Mouse (Mus musculus): ENCODE results near the gene Defb42. TPM values are rescaled to one million over a fixed set of nuclear protein-coding genes. Genes with fewer than 3 reads are reported as not detected.

Defb42 gene
- total and polyA plus RNA-seq, 2 experiments from 2014 or later = 1.1 TPM; not detected in 1

DNA sequence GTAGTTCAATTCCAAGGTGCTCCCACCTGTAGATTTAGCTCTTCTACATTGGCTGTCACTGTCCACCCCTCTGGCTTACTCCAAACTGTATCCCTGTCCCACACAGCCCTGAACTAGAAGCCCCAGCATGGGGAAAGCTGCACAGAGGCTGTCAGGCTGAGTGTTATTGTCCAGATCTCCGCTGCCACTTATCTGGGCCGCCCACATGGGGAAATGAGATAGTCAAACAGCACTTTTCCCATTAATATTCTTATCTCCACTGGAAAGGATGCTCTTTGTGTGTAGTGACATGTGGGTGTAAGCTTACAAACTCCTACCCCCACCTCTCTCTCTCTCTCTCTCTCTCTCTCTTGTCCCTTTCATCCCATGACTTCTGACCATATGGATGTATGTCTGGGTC is 15.4 kb downstream of the Defb42 start:
- H3K9me3 ChIP-seq (replicated peaks; ENCODE audit: control insufficient read depth, low read length) = no peaks in the 10 kb centered on the region
- H3K4me3 ChIP-seq (ENCODE audit: low read depth, low read length) = no peak overlapping the region
- no peaks in the 10 kb centered on the region for H3K36me3 ChIP-seq (replicated peaks; ENCODE audit: control insufficient read depth, insufficient read depth, low read length)
- no peak overlapping the region for H3K4me2 ChIP-seq (ENCODE audit: low read depth, low read length)
- no peak for ATAC-seq (ENCODE audit: insufficient read depth, low read depth)
- H3K27me3 ChIP-seq (ENCODE audit: control insufficient read depth, insufficient read depth, low read length) = no peaks in the 10 kb centered on the region
- DNase-seq (ENCODE audit: low spot score) = peak; percentile 54
- peaks cover 12% of the 10 kb centered on the region for H3K4me1 ChIP-seq (ENCODE audit: control insufficient read depth, insufficient read depth)
- TF ChIP-seq EP300 (IDR thresholded peaks at IDR 0.05; ENCODE audit: low read depth) (no peak), CTCF (IDR thresholded peaks at IDR 0.05; ENCODE audit: low read depth) (no peak)
- WGBS = 14% methylated on average over 2 of the region's 2 CpGs
- no peak overlapping the region for H3K27ac ChIP-seq (ENCODE audit: low read depth)
- no peak overlapping the region for H3K9ac ChIP-seq (replicated peaks; ENCODE audit: low read depth, low read length)

DNA sequence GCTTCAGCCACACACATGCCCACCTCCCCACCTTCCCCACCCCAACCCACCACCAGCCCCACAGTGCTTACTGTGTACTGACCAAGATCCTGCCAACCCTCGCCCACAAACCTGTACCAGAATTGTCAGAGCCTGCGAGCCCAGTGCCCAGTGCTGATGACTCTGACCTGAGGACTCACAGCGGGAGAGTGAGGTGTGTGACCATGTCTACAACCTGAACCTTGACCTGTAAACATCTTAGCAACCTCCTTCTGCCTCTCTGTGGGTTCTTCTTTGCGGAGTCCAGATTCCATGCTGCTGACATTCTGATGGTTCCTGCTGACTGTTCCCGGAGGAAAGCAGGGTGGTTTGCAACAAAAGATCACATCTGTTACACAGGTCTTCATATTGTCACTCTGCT is 18.6 kb downstream of the Defb42 start:
- Histone ChIP-seq H3K27me3 (ENCODE audit: control insufficient read depth, insufficient read depth, low read length) (no peaks in the 10 kb centered on the region), H3K9me3 (replicated peaks; ENCODE audit: control insufficient read depth, low read length) (no peaks in the 10 kb centered on the region), H3K4me1 (ENCODE audit: control insufficient read depth, insufficient read depth) (peaks cover 20% of the 10 kb centered on the region), H3K4me2 (ENCODE audit: low read depth, low read length) (no peak overlapping the region), H3K27ac (ENCODE audit: low read depth) (no peak overlapping the region), H3K9ac (replicated peaks; ENCODE audit: low read depth, low read length) (no peak overlapping the region), H3K36me3 (replicated peaks; ENCODE audit: control insufficient read depth, insufficient read depth, low read length) (no peaks in the 10 kb centered on the region), H3K4me3 (ENCODE audit: low read depth, low read length) (no peak overlapping the region)
- no peak for ATAC-seq (ENCODE audit: insufficient read depth, low read depth)
- DNase-seq (ENCODE audit: low spot score) = no peak
- WGBS = 85% methylated on average over 5 of the region's 5 CpGs
- TF ChIP-seq EP300 (IDR thresholded peaks at IDR 0.05; ENCODE audit: low read depth) (no peak), CTCF (IDR thresholded peaks at IDR 0.05; ENCODE audit: low read depth) (no peak)

DNA sequence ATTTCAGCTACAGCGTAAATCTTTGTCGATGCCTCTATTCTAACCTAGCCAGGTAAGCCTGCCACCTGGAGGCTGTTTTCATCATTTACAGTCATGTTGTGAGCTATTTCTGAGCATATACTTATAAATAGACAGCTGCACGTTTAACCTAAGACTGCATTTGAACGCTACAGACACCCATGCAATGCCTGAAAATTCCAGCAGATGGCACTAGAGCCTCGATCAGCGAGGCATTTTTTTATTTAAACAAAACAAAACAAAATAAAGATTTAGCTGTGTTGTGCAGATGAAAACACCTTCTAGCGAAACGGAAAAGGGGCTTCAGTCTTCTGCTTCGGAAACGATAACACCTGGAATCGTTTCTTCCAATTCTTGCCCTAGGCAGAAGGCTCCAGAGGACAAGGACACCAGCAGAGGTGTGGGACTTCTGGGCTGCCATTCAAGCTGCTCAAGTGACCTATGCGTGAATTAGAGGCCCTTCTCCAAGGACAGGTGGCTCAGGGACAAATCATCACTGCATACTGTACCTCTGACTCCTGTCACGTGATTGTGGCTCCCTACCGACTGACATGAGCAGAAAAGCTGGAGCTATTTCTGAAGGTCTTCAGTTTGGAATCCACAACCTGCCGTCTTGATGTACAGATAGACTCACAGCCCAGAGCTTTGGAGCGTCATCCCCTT is 20.0 kb downstream of the Defb42 start:
- no peak overlapping the region for H3K9ac ChIP-seq (replicated peaks; ENCODE audit: low read depth, low read length)
- H3K27ac ChIP-seq (ENCODE audit: low read depth) = peak overlapping the region; percentile 96
- no peaks in the 10 kb centered on the region for H3K27me3 ChIP-seq (ENCODE audit: control insufficient read depth, insufficient read depth, low read length)
- H3K9me3 ChIP-seq (replicated peaks; ENCODE audit: control insufficient read depth, low read length) = no peaks in the 10 kb centered on the region
- H3K4me3 ChIP-seq (ENCODE audit: low read depth, low read length) = no peak overlapping the region
- ATAC-seq (ENCODE audit: insufficient read depth, low read depth) (peak; percentile 73), DNase-seq (ENCODE audit: low spot score) (peak; percentile 87)
- H3K36me3 ChIP-seq (replicated peaks; ENCODE audit: control insufficient read depth, insufficient read depth, low read length) = no peaks in the 10 kb centered on the region
- H3K4me2 ChIP-seq (ENCODE audit: low read depth, low read length) = peak overlapping the region; percentile 37
- 8% methylated on average over 16 of the region's 16 CpGs for WGBS
- H3K4me1 ChIP-seq (ENCODE audit: control insufficient read depth, insufficient read depth) = peaks cover 16% of the 10 kb centered on the region
- TF ChIP-seq CTCF (IDR thresholded peaks at IDR 0.05; ENCODE audit: low read depth) (peak; percentile 91), EP300 (IDR thresholded peaks at IDR 0.05; ENCODE audit: low read depth) (no peak)

DNA sequence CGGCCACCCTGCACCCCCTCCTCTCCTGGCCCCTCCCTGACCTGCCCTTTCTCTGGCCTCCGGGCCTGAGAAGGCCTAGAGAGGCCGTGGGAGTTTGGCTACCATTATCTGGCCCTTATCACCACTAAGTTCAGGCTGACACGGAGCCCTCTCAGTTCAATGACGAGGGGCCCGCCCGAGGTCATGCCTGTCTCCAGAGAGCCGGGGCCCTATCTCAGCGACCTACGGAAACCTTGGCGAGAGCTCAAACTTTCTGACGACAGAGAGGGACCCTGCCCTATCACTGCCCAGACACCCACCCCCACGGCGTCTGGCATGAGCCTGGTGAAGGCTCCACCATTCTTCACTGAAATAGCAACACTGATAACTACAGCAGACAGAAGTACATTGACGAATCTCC is 20.9 kb downstream of the Defb42 start:
- DNase-seq (ENCODE audit: low spot score) = peak; percentile 92
- peak; percentile 85 for ATAC-seq (ENCODE audit: insufficient read depth, low read depth)
- 6% methylated on average over 15 of the region's 15 CpGs for WGBS
- Histone ChIP-seq H3K27ac (ENCODE audit: low read depth) (peak overlapping the region; percentile 96), H3K4me1 (ENCODE audit: control insufficient read depth, insufficient read depth) (peaks cover 16% of the 10 kb centered on the region), H3K9ac (replicated peaks; ENCODE audit: low read depth, low read length) (no peak overlapping the region), H3K4me3 (ENCODE audit: low read depth, low read length) (no peak overlapping the region), H3K27me3 (ENCODE audit: control insufficient read depth, insufficient read depth, low read length) (no peaks in the 10 kb centered on the region), H3K9me3 (replicated peaks; ENCODE audit: control insufficient read depth, low read length) (no peaks in the 10 kb centered on the region), H3K4me2 (ENCODE audit: low read depth, low read length) (peak overlapping the region; percentile 33), H3K36me3 (replicated peaks; ENCODE audit: control insufficient read depth, insufficient read depth, low read length) (no peaks in the 10 kb centered on the region)
- TF ChIP-seq EP300 (IDR thresholded peaks at IDR 0.05; ENCODE audit: low read depth) (peak; percentile 84; the same call in 1 of the 2 replicates), CTCF (IDR thresholded peaks at IDR 0.05; ENCODE audit: low read depth) (no peak)

Other genes with a start within 250 kb of the Defb42 start
- 10.5 and 11.8 TPM in 2 replicates for gene Wdfy2, start 209.3 kb upstream of the Defb42 start, total RNA-seq (2014; rRNA removed; ENCODE audit: low replicate concordance)
- 1.7 and 1.8 TPM in 2 replicates for gene Wdfy2, start 209.3 kb upstream of the Defb42 start, polyA plus RNA-seq (2015; fragmentation: Nextera tagmentation; extraction: Ambion mirVana)
- not detected in 2 replicates for gene Defb48, start 62.5 kb upstream of the Defb42 start, total RNA-seq (2014; rRNA removed; ENCODE audit: low replicate concordance)
- gene Defb48, start 62.5 kb upstream of the Defb42 start, polyA plus RNA-seq (2015; fragmentation: Nextera tagmentation; extraction: Ambion mirVana) = not detected in 2 replicates
- gene Defb47, start 48.9 kb upstream of the Defb42 start, total RNA-seq (2014; rRNA removed; ENCODE audit: low replicate concordance) = not detected in 2 replicates
- not detected in 2 replicates for gene Defb47, start 48.9 kb upstream of the Defb42 start, polyA plus RNA-seq (2015; fragmentation: Nextera tagmentation; extraction: Ambion mirVana)
- not detected in 2 replicates for gene Defb43, start 35.2 kb upstream of the Defb42 start, total RNA-seq (2014; rRNA removed; ENCODE audit: low replicate concordance)
- gene Defb43, start 35.2 kb upstream of the Defb42 start, polyA plus RNA-seq (2015; fragmentation: Nextera tagmentation; extraction: Ambion mirVana) = not detected in 2 replicates
- gene Defb30, start 3.0 kb downstream of the Defb42 start, total RNA-seq (2014; rRNA removed; ENCODE audit: low replicate concordance) = not detected in 2 replicates
- not detected in 2 replicates for gene Defb30, start 3.0 kb downstream of the Defb42 start, polyA plus RNA-seq (2015; fragmentation: Nextera tagmentation; extraction: Ambion mirVana)